Mouse (Mus musculus): Measurements from ENCODE around the gene Galr3. TPM values are rescaled to one million over a fixed set of nuclear protein-coding genes. Genes with fewer than 3 reads are reported as not detected.

Gene Galr3
- polyA plus RNA-seq, 1 experiment from 2014 or later, result not detected

DNA sequence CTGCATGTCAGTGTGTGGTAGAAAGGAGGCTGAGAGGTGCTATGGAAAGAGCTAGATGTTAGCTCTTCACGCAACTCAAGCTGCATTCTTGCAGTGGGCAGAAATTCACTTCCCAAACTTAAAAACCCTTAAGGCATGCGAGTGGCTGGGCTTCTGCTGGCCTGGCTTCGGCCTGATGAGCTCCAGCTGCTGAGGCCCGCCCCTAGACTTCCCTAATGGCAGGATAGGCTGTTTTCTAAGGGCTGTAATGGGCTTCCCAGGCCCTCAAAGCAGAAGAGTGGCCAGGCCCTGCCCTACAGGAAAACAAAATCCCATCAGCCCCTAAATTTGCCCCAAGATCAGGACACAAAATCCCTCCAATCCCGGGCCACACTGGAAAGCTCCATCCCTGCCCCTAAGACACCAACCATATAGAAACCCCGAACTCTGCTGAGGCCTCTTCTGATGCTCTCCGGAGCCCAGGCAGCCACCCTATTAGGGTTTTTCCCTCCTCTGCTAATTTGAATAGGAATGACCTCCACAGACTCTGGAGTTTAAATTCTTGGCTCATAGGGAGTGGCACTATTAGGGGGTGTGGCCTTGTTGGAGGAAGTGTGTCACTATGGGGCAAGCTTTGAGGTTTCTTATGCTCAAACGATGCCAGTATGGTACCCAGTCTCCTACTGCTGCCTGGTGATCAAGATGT is 23.5 kb downstream of the Galr3 start:
- Histone ChIP-seq H3K4me3 (ENCODE audit: low read length) (no peak overlapping the region), H3K36me3 (ENCODE audit: insufficient read depth, low read length) (peaks cover 8% of the 10 kb centered on the region; the same call in 1 of the 2 replicates), H3K4me1 (ENCODE audit: insufficient read depth, low read length) (peaks cover 16% of the 10 kb centered on the region), H3K9ac (replicated peaks; ENCODE audit: low read length) (peak overlapping the region; percentile 27; the same call in 1 of the 2 replicates), H3K4me2 (replicated peaks; ENCODE audit: low read depth, low read length) (no peak overlapping the region), H3K27me3 (ENCODE audit: insufficient read depth, low read length) (no peaks in the 10 kb centered on the region), H3K9me3 (ENCODE audit: low read length) (no peaks in the 10 kb centered on the region), H3K27ac (ENCODE audit: low read length) (peak overlapping the region; percentile 79)
- ATAC-seq (ENCODE audit: low FRiP score, low TSS enrichment), result no peak
- WGBS, result 30% methylated on average over 8 of the region's 8 CpGs

DNA sequence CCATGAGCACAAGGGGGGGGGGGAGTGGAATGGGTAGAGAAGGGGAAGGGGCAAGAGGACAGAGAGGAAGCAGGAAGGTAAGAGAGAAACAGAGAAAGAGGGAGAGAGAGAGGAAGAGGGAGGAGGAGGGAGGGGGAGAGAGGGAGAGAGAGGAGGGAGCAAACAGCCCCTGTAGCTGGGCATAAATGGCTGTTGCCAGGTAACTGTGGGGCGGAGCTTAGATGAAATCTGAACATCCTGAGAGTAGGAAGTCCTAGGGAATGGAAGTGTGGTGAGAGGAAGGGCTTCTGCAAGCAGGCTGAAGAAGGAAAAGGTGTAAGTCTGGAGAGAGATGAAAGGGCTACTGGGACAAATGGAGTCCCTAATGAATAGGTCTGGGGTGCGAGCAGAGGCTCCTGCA is 24.6 kb downstream of the Galr3 start:
- no peaks in the 10 kb centered on the region for H3K27me3 ChIP-seq (ENCODE audit: insufficient read depth, low read length)
- ATAC-seq (ENCODE audit: low FRiP score, low TSS enrichment), result no peak
- no peaks in the 10 kb centered on the region for H3K36me3 ChIP-seq (ENCODE audit: insufficient read depth, low read length)
- 30% methylated on average over 2 of the region's 2 CpGs for WGBS
- no peaks in the 10 kb centered on the region for H3K9me3 ChIP-seq (ENCODE audit: low read length)
- H3K9ac ChIP-seq (replicated peaks; ENCODE audit: low read length), result no peak overlapping the region
- H3K4me1 ChIP-seq (ENCODE audit: insufficient read depth, low read length), result peaks cover 14% of the 10 kb centered on the region
- no peak overlapping the region for H3K4me3 ChIP-seq (ENCODE audit: low read length)
- no peak overlapping the region for H3K4me2 ChIP-seq (replicated peaks; ENCODE audit: low read depth, low read length)
- no peak overlapping the region for H3K27ac ChIP-seq (ENCODE audit: low read length)

DNA sequence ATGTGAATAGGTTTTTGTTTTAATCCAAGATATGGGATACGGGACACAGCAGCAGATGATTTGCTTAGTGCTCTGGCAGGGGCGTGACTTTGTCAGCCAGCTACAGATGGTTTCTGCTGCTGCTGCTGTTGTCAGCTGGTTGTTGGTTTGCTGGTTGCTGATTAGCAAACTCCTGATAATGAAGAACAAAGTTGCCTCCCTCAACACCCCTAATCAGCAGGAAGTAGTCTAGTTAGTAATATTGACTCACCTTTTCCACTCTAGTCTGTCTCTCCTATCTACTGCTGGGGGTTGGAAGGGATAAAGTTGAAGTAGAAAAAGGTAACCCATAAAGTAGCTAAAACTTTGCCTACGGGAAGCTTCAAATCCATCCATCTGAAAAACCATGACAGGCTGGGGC is 25.9 kb downstream of the Galr3 start:
- H3K4me2 ChIP-seq (replicated peaks; ENCODE audit: low read depth, low read length), result no peak overlapping the region
- WGBS, result 73% methylated on average over 3 of the region's 3 CpGs
- no peak overlapping the region for H3K9ac ChIP-seq (replicated peaks; ENCODE audit: low read length)
- ATAC-seq (ENCODE audit: low FRiP score, low TSS enrichment), result no peak
- no peaks in the 10 kb centered on the region for H3K27me3 ChIP-seq (ENCODE audit: insufficient read depth, low read length)
- peaks cover 5% of the 10 kb centered on the region for H3K4me1 ChIP-seq (ENCODE audit: insufficient read depth, low read length)
- H3K27ac ChIP-seq (ENCODE audit: low read length), result no peak overlapping the region
- no peak overlapping the region for H3K4me3 ChIP-seq (ENCODE audit: low read length)
- H3K36me3 ChIP-seq (ENCODE audit: insufficient read depth, low read length), result no peaks in the 10 kb centered on the region
- no peaks in the 10 kb centered on the region for H3K9me3 ChIP-seq (ENCODE audit: low read length)

DNA sequence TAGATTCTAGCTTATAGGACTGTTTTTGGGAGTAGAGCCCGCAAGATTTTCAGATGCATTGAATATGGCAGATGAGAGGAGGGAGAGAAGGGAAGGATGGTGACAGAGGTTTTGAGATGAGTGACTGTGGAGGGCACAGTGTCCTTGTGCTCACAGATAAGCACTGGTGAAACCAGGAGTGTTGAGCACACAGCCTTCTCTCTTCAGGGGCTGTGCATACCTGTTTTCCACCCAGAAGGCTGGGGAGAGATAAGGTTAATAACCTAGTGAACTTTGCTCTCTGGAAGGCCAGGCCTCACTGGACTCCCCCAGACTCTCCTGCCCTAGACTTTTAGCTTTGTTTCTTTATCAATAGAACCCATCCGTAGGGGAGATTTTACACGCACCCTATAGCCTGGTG is 26.7 kb downstream of the Galr3 start:
- 80% methylated on average over 3 of the region's 3 CpGs for WGBS
- Histone ChIP-seq H3K36me3 (ENCODE audit: insufficient read depth, low read length) (no peaks in the 10 kb centered on the region), H3K4me3 (ENCODE audit: low read length) (no peak overlapping the region), H3K9me3 (ENCODE audit: low read length) (no peaks in the 10 kb centered on the region), H3K27me3 (ENCODE audit: insufficient read depth, low read length) (no peaks in the 10 kb centered on the region), H3K4me1 (ENCODE audit: insufficient read depth, low read length) (peaks cover 3% of the 10 kb centered on the region), H3K27ac (ENCODE audit: low read length) (no peak overlapping the region), H3K4me2 (replicated peaks; ENCODE audit: low read depth, low read length) (no peak overlapping the region), H3K9ac (replicated peaks; ENCODE audit: low read length) (no peak overlapping the region)
- ATAC-seq (ENCODE audit: low FRiP score, low TSS enrichment), result no peak

DNA sequence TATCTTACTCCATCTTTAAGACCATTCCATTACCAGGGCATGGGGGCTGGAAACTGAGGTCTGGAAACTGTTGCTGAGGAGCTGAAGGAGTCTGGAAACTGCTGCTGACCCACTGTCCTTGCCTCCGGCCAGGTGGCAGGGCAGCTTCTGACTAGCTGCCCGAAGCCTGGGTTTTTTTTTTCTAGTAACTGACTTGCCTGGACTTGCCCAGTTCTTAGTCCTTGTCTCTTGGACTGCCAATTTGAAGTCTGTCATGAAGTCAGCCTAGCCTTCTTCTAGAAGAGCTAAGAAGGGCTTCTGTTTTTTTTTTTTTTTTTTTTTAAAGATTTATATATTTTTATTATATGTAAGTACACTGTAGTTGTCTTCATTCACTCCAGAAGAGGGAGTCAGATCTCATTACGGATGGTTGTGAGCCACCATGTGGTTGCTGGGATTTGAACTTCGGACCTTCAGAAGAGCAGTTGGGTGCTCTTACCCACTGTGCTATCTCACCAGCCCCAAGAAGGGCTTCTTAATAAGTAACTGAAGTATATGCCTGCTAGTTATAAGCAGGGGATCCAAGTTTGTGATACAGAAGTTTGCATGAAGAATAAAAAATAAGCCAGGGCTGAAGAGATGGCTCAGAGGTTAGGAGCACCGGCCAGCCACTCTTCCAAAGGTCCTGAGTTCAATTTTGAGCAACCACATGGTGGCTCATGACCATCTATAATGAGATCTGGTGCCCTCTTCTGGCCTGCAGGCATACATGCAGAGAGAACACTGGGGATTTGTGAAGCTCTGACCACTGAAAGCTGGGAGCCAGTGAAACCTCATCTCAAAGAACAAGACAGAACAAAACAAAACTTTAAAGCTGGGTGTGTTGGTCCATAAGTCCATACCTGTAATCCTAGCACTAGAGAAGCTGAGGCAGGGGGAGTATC is 29.7 kb downstream of the Galr3 start:
- Histone ChIP-seq H3K4me1 (ENCODE audit: insufficient read depth, low read length) (peaks cover 13% of the 10 kb centered on the region), H3K27me3 (ENCODE audit: insufficient read depth, low read length) (no peaks in the 10 kb centered on the region), H3K4me2 (replicated peaks; ENCODE audit: low read depth, low read length) (no peak overlapping the region), H3K9ac (replicated peaks; ENCODE audit: low read length) (no peak overlapping the region), H3K4me3 (ENCODE audit: low read length) (no peak overlapping the region), H3K9me3 (ENCODE audit: low read length) (no peaks in the 10 kb centered on the region), H3K36me3 (ENCODE audit: insufficient read depth, low read length) (peaks cover under 1% of the 10 kb centered on the region; the same call in 1 of the 2 replicates), H3K27ac (ENCODE audit: low read length) (no peak overlapping the region)
- ATAC-seq (ENCODE audit: low FRiP score, low TSS enrichment), result no peak
- 63% methylated on average over 5 of the region's 5 CpGs for WGBS

DNA sequence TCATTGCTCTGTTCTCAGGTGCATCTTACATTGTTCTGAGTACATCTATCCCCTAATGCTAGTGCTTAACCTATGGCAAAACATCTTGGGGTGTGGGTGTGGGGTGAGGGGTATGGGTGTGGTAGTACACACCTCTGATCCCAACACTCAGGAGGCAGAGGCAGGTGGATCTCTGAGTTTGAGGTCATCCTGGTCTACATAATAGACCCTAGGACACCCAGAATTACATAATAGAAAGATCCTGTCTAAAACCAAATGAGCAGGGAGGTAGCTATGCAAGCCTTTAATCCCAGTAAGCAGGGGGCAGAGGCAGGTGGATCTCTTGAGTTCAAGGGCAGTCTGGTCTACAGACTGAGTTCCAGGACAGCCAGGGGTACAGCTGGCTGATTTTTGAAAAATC is 32.1 kb downstream of the Galr3 start:
- H3K36me3 ChIP-seq (ENCODE audit: insufficient read depth, low read length), result peaks cover 24% of the 10 kb centered on the region
- no peak overlapping the region for H3K4me2 ChIP-seq (replicated peaks; ENCODE audit: low read depth, low read length)
- no peak overlapping the region for H3K9ac ChIP-seq (replicated peaks; ENCODE audit: low read length)
- no peak overlapping the region for H3K4me3 ChIP-seq (ENCODE audit: low read length)
- no peaks in the 10 kb centered on the region for H3K27me3 ChIP-seq (ENCODE audit: insufficient read depth, low read length)
- H3K9me3 ChIP-seq (ENCODE audit: low read length), result no peaks in the 10 kb centered on the region
- peaks cover 15% of the 10 kb centered on the region for H3K4me1 ChIP-seq (ENCODE audit: insufficient read depth, low read length)
- ATAC-seq (ENCODE audit: low FRiP score, low TSS enrichment), result no peak
- no peak overlapping the region for H3K27ac ChIP-seq (ENCODE audit: low read length)

DNA sequence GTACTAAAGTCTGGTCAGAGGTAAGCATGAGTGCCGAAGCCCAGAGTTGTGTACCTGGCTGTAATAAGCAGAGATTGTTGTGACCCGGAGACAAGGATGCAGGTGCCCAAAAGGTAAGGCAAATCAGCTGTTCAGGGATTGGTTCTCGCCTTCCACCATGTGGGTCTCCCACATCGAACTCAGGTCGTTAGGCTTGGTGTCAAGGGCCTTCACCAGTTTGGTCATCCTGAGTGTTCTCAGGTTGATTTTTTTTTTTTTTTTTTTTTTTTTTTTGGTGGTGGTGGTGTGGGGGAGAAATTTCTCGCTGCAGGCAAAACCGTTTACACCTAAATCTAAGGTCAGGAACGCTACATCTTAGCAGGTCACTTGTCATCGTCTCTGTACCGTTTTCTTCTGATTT is 32.8 kb downstream of the Galr3 start:
- peak overlapping the region; percentile 92 for H3K27ac ChIP-seq (ENCODE audit: low read length)
- H3K4me2 ChIP-seq (replicated peaks; ENCODE audit: low read depth, low read length), result peak overlapping the region; percentile 90
- ATAC-seq (ENCODE audit: low FRiP score, low TSS enrichment), result no peak
- no peaks in the 10 kb centered on the region for H3K9me3 ChIP-seq (ENCODE audit: low read length)
- no peaks in the 10 kb centered on the region for H3K27me3 ChIP-seq (ENCODE audit: insufficient read depth, low read length)
- peaks cover 15% of the 10 kb centered on the region for H3K4me1 ChIP-seq (ENCODE audit: insufficient read depth, low read length)
- H3K36me3 ChIP-seq (ENCODE audit: insufficient read depth, low read length), result peaks cover 31% of the 10 kb centered on the region
- H3K4me3 ChIP-seq (ENCODE audit: low read length), result peak overlapping the region; percentile 97
- H3K9ac ChIP-seq (replicated peaks; ENCODE audit: low read length), result peak overlapping the region; percentile 87
- WGBS, result 34% methylated on average over 10 of the region's 10 CpGs

DNA sequence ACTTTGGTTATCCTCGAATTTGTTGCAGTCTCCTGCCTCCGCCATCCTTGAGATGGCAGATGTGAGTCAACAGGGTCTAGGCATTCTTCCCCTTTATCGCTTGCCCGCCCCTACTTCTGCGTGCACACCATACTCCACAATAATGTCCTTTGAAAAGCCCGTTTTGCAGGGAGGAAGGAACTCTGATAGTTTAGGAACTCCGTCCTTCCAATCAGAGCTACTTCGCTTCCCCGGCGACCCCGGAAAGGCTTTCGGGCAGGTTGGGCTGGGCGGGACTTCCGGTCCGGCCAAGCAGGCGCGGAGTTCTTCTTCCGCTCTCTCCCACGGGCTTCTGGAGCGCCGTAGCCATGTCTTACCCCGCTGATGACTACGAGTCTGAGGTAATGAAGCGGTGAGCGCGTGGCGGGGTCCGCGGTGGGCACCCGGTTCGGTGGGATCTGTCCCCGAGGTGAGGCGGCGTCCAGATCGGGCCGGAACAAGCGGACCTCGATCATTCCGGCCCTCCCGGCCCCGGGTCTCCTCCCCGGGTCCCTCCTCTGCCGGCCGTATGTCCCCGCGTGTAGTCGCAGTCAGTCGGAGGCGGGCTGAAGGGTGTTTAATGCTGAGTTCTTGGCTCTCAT is 33.3 kb downstream of the Galr3 start, which contains the start of gene Eif3l:
Eif3l (plus strand) TSS at position 267 of the 620 bp plus-strand sequence.
- H3K27ac ChIP-seq (ENCODE audit: low read length), result peak within 1 kb of the TSS; percentile 92
- no peaks in the 10 kb centered on the region for H3K27me3 ChIP-seq (ENCODE audit: insufficient read depth, low read length)
- no peaks in the 10 kb centered on the region for H3K9me3 ChIP-seq (ENCODE audit: low read length)
- H3K4me3 ChIP-seq (ENCODE audit: low read length), result peak within 1 kb of the TSS; percentile 97
- ATAC-seq (ENCODE audit: low FRiP score, low TSS enrichment), result peak; percentile 87
- under 1% methylated on average over 49 of the region's 49 CpGs for WGBS
- peak within 1 kb of the TSS; percentile 87 for H3K9ac ChIP-seq (replicated peaks; ENCODE audit: low read length)
- peaks cover 15% of the 10 kb centered on the region for H3K4me1 ChIP-seq (ENCODE audit: insufficient read depth, low read length)
- peak within 1 kb of the TSS; percentile 90 for H3K4me2 ChIP-seq (replicated peaks; ENCODE audit: low read depth, low read length)
- peaks cover 37% of the 10 kb centered on the region for H3K36me3 ChIP-seq (ENCODE audit: insufficient read depth, low read length)

DNA sequence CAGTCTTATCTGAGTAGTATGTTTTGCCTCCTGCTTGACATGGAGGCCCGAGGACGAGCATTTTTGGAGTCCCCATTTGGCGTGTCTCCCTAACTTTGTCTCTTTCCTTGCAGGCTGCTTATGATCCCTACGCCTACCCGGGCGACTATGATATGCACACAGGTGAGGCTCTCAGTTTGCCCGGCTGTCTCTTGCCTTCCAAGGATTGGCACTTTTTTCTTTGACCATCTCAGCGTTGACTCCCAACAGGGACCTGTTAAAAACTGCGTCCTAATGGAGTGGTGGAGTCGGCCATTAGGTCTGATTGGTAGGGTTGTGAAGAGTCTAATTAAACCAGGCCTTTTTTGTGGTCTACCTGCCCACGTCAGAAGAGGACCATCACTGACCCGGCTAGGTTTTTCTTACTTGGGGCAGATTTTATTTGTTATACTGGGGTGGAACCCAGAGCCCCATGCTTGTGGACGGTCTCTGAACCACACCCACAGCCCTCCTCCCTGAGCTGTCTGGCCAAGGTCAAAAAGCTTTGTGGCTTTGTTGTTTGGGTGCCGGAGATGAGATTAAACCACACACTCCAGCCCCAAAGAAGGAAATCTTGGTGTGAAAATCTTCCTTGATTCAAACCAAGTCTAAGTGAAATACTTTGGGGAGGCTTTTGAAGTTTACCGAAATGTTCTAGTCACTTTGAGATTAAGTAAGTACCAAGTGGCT is 34.1 kb downstream of the Galr3 start:
- Histone ChIP-seq H3K4me2 (replicated peaks; ENCODE audit: low read depth, low read length) (peak overlapping the region; percentile 90), H3K27me3 (ENCODE audit: insufficient read depth, low read length) (no peaks in the 10 kb centered on the region), H3K9ac (replicated peaks; ENCODE audit: low read length) (peak overlapping the region; percentile 87), H3K9me3 (ENCODE audit: low read length) (no peaks in the 10 kb centered on the region), H3K36me3 (ENCODE audit: insufficient read depth, low read length) (peaks cover 42% of the 10 kb centered on the region), H3K27ac (ENCODE audit: low read length) (0 out of 2 replicates have a peak overlapping the region, but pooled peaks have one; percentile 92), H3K4me1 (ENCODE audit: insufficient read depth, low read length) (peaks cover 15% of the 10 kb centered on the region), H3K4me3 (ENCODE audit: low read length) (peak overlapping the region; percentile 97)
- no peak; the same call in 1 of the 2 replicates for ATAC-seq (ENCODE audit: low FRiP score, low TSS enrichment)
- 35% methylated on average over 15 of the region's 15 CpGs for WGBS

Data from kidney, embryonic 16.5 days (tissue).